Mouse (Mus musculus) liver, embryonic 12.5 days (tissue): ENCODE measurements around the gene Slc38a10. TPM values are rescaled to one million over a fixed set of nuclear protein-coding genes. Genes with fewer than 3 reads are reported as not detected.

ENCODE experiments used
- ATAC-seq: fragments of 200-750 bp; cut with Nextera tagmentation; 2 replicates; pipeline ENCODE4 v1.8.0; 2017; ENCODE audit warnings: moderate number of reproducible peaks, mild to moderate bottlenecking, moderate library complexity
- H3K27ac ChIP-seq: fragments of 300-500 bp; sonication (generic); 2 replicates; pipeline ENCODE4 v1.5.1; 2016; ENCODE audit warnings: mild to moderate bottlenecking
- H3K27me3 ChIP-seq: fragments of 300-500 bp; sonication (generic); replicated peaks from 2 replicates; pipeline ENCODE4 v1.6.1; 2016; ENCODE audit warnings: mild to moderate bottlenecking, moderate library complexity
- H3K36me3 ChIP-seq: fragments of 300-500 bp; sonication (generic); 2 replicates; pipeline ENCODE4 v1.6.1; 2016; ENCODE audit warnings: mild to moderate bottlenecking, moderate library complexity
- H3K4me1 ChIP-seq: fragments of 300-500 bp; sonication (generic); 2 replicates; pipeline ENCODE4 v1.6.1; 2016
- H3K4me2 ChIP-seq: fragments of 300-500 bp; sonication (generic); 2 replicates; pipeline ENCODE4 v1.6.1; 2016; ENCODE audit warnings: mild to moderate bottlenecking, moderate library complexity
- H3K4me3 ChIP-seq: fragments of 300-500 bp; sonication (generic); 2 replicates; pipeline ENCODE4 v1.5.1; 2016; ENCODE audit warnings: mild to moderate bottlenecking, moderate library complexity
- H3K9ac ChIP-seq: fragments of 300-500 bp; sonication (generic); 2 replicates; pipeline ENCODE4 v1.6.1; 2016; ENCODE audit warnings: mild to moderate bottlenecking, moderate library complexity
- H3K9me3 ChIP-seq: fragments of 300-500 bp; sonication (generic); replicated peaks from 2 replicates; pipeline ENCODE4 v1.6.1; 2016; ENCODE audit warnings: mild to moderate bottlenecking, moderate library complexity
- whole genome bisulfite sequencing: fragments of 180-500 bp; shearing (Covaris S2); methylation state at CpG from one replicate; pipeline ENCODE4 v1.1.7; 2016; ENCODE audit not compliant: insufficient replicate concordance; 5-methylcytosine and 5-hydroxymethylcytosine counted together
- polyA plus RNA-seq: library from polyadenylated mRNA; unstranded; fragments of >200 nt; fragmentation: Nextera tagmentation; extraction: Ambion mirVana; gene quantifications from 2 replicates; pipeline ENCODE4 v1.2.1, GENCODE M21; 2016

Gene Slc38a10
- polyA plus RNA-seq, 1 experiment from 2014 or later, result 55.2 TPM

DNA sequence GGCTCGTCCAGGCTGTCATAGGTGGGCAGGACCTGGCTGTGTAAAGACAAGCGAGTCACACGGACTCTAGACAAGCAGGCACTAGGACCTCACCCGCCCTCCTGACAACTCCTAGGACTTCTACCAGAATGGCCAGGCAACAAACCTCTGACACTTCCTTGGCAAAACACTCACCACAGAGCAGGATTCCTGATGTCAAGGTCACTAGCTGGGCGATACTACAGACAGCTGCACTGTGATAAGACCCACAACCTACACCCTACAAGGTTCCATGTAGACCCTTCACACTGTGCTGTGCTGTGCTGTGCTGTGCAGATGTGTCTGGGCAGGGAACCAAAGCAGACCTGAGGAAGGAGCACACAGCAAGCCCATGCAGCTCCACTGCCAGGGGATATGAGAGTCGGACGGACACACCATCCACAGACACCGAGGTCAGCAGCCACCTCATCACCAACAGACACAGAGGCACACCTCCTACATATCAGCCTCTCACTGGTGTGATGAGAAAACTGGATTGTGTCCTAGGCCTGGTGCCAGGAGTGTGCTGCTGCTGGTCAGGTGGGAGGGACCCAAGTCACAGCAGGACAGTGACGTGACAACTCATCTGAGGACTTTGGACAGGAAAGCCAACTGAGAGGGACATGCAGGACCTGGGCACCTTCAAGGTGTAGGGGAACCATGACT is 16.2 kb downstream of the Slc38a10 start:
- Histone ChIP-seq H3K27ac (no peak overlapping the region), H3K4me2 (no peak overlapping the region), H3K4me1 (peaks cover 58% of the 10 kb centered on the region), H3K36me3 (peaks cover 87% of the 10 kb centered on the region), H3K9ac (0 out of 2 replicates have a peak overlapping the region, but pooled peaks have one; percentile 23), H3K27me3 (no peaks in the 10 kb centered on the region), H3K4me3 (no peak overlapping the region), H3K9me3 (no peaks in the 10 kb centered on the region)
- no peak for ATAC-seq
- WGBS, result 73% methylated on average over 9 of the region's 9 CpGs

DNA sequence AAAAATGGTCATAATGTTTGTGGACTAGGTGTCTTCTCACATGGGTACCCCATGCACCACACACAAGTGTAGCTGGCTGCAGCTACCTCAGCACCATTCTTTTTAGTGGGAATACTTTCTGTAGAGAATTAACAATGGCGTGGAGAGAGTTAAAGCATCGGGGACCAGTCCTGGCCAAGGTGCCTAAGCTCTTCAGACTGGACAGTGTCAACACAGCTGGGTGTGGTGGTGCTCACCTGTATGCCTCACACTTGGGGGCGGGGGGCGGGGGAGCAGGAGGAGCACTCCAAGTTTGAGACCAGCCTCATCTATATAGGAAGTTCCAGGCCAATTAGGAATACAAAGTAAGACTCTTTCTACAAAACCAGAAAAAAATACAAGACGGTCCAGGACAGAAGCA is 17.0 kb downstream of the Slc38a10 start:
- ATAC-seq, result no peak
- Histone ChIP-seq H3K4me1 (peaks cover 50% of the 10 kb centered on the region), H3K9ac (no peak overlapping the region), H3K27ac (no peak overlapping the region), H3K4me3 (no peak overlapping the region), H3K36me3 (peaks cover 89% of the 10 kb centered on the region), H3K27me3 (no peaks in the 10 kb centered on the region), H3K4me2 (no peak overlapping the region), H3K9me3 (no peaks in the 10 kb centered on the region)
- 82% methylated on average over 5 of the region's 5 CpGs for WGBS

DNA sequence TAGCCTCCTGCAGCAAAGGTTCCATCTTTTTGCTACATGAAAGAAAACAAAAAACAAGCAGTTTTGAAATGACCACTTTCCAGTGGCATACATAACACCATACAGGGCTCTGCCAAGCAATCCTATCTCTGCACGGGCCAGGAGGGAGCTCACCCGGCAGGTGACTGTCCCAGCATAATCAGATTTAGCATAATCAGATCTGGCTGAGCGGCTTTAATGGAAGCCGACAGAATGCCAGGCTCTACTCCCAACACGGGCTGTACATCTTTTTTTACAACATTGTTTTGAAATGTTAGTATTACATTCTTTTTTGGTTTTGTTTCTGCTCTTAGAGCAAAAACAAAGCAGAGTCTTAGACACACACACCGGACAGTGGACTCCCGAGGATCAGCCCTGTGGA is 21.9 kb downstream of the Slc38a10 start:
- no peak overlapping the region for H3K9ac ChIP-seq
- no peak overlapping the region for H3K4me2 ChIP-seq
- H3K36me3 ChIP-seq, result peaks cover 95% of the 10 kb centered on the region
- no peak overlapping the region for H3K27ac ChIP-seq
- no peaks in the 10 kb centered on the region for H3K27me3 ChIP-seq
- 0 out of 2 replicates have a peak, but pooled peaks cover 3% of the 10 kb centered on the region for H3K4me1 ChIP-seq
- WGBS, result 82% methylated on average over 7 of the region's 7 CpGs
- ATAC-seq, result no peak
- H3K4me3 ChIP-seq, result no peak overlapping the region
- no peaks in the 10 kb centered on the region for H3K9me3 ChIP-seq

DNA sequence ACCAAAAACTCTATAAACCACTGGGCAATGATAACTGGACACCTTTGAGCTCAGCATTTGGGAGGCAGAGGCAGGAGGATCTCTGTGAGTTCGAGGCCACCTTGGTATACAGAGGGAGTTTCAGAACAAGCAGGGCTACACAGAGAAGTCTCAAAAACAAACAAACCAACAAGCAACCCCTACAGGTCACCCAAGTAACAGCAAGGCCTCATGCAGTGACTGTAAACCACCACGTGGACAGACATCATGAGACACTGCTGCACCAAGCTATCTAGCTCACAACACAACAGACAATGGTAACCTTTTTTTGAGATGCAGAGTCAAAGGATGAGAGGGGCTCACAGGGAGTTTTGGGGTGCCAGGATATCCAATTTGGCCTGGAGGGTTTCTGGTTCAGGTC is 24.3 kb downstream of the Slc38a10 start:
- Histone ChIP-seq H3K4me3 (no peak overlapping the region), H3K9ac (no peak overlapping the region), H3K36me3 (peaks cover 96% of the 10 kb centered on the region), H3K9me3 (no peaks in the 10 kb centered on the region), H3K4me1 (no peaks in the 10 kb centered on the region), H3K27me3 (no peaks in the 10 kb centered on the region), H3K4me2 (no peak overlapping the region), H3K27ac (no peak overlapping the region)
- no peak for ATAC-seq
- WGBS, result 65% methylated on average over 2 of the region's 2 CpGs

DNA sequence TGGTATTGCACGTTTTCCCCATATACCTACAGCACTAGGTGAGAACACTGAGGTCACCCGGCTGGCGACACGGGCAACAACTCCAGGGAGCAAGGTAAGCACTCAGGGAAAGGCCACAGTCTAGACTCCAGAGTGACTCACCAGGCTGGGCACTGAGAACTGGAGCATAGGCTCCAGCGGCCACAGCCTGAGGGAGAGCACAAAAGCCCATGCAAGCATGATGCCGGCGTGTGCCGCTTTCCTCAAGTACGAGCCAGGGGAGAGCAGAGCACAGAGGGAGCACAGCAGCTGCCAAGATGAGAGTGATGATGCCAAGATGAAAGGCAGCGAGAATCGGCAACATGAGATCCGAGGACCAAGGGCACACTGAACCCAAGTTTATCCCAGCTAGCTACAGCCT is 29.0 kb downstream of the Slc38a10 start:
- Histone ChIP-seq H3K36me3 (peaks cover 97% of the 10 kb centered on the region), H3K27ac (no peak overlapping the region), H3K27me3 (no peaks in the 10 kb centered on the region), H3K9me3 (no peaks in the 10 kb centered on the region), H3K4me2 (no peak overlapping the region), H3K9ac (no peak overlapping the region), H3K4me1 (peaks cover 7% of the 10 kb centered on the region), H3K4me3 (no peak overlapping the region)
- WGBS, result 85% methylated on average over 12 of the region's 12 CpGs
- no peak for ATAC-seq

DNA sequence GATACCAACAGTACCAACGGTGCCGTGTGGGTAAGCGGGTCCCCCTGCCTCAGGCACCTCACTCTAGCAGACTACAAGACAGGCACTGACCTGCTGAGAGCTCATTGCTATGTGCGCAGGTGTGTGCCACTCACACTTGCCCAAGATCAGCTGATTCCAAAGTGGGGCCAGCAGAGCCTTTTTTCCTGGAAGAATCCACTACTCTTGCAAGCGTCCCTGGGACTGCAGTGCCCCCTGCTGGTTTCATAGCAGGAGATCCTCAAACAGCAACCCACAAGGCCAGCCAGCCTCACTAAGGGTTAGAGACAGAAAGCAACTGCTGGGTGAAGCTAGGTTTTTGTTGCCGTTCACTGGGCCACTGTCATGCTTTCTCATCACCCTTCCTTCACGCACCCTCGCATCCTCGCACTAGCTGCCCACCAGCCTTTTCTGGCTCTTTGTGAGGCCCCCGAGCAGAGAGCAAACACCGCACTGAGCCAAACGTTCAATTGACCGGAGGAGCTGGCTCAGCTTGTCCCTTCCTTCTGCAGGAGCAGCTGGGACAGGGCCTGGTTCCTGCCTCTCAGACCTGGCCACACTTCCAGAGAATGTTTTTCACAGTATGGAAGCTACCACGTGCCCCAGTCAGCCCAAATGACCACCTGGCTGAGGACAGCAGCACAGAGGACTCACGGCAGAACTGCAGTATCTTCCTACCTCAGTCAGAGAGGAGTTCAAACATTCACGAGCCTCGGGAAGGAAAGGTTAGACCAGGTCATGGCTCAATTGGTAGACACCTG is 30.3 kb downstream of the Slc38a10 start:
- no peak overlapping the region for H3K9ac ChIP-seq
- no peak overlapping the region for H3K27ac ChIP-seq
- no peaks in the 10 kb centered on the region for H3K9me3 ChIP-seq
- no peak overlapping the region for H3K4me3 ChIP-seq
- H3K4me2 ChIP-seq, result no peak overlapping the region
- H3K4me1 ChIP-seq, result peaks cover 7% of the 10 kb centered on the region
- ATAC-seq, result no peak
- peaks cover 98% of the 10 kb centered on the region for H3K36me3 ChIP-seq
- no peaks in the 10 kb centered on the region for H3K27me3 ChIP-seq
- WGBS, result 79% methylated on average over 17 of the region's 17 CpGs

DNA sequence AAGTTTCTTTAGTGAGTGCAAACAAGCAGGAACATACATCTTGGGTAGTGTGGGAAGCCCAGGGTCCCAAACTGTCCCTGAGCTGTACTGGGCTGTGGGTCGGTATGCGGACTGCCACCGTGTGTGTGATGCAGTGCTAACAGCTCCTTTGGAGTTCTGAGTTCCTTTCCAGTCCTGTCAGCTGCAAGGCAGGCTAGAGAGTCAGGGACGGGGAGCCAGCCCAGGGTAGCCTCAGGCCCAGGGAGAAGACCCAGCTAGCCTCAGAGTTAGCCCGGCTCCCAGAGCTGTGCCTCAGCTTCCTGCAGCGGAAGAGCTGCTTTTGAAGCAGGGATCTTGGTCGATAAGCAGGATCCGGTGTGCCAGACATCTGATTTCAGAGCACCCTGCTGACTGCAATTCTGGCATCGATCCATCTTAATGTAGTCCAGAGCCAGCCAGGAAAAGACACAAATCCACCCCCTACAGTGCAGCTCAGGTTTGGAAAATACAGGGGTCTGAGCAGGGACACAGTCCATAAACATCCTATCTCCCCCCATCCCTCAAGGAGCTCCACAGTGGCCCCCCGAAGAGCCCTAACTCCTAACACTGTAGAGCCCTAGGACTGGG is 31.1 kb downstream of the Slc38a10 start:
- Histone ChIP-seq H3K36me3 (peaks cover 99% of the 10 kb centered on the region), H3K4me2 (no peak overlapping the region), H3K27ac (no peak overlapping the region), H3K4me1 (peaks cover 7% of the 10 kb centered on the region), H3K9ac (no peak overlapping the region), H3K27me3 (no peaks in the 10 kb centered on the region), H3K4me3 (no peak overlapping the region), H3K9me3 (no peaks in the 10 kb centered on the region)
- 89% methylated on average over 10 of the region's 10 CpGs for WGBS
- no peak for ATAC-seq

DNA sequence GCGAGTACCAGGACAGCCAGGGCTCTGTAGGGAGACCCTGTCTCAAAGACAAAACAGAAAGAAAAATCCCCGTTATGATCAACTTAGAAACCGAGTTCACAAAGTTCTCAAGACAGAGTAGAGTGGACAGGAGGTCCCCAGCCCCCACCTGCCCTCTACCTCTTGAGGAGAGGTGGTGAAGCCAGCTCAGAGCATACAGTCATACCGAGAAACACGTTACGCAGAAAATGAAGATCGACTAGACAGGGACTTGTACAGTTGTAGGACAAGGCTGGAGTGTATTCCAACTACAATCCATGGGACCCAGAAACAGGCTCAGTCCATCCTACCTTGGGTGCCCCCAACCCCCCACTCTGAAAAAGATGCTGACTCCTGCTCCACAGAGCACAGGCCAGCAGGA is 32.0 kb downstream of the Slc38a10 start:
- no peaks in the 10 kb centered on the region for H3K9me3 ChIP-seq
- H3K4me3 ChIP-seq, result no peak overlapping the region
- H3K4me1 ChIP-seq, result peaks cover 7% of the 10 kb centered on the region
- H3K9ac ChIP-seq, result no peak overlapping the region
- no peaks in the 10 kb centered on the region for H3K27me3 ChIP-seq
- no peak overlapping the region for H3K27ac ChIP-seq
- no peak for ATAC-seq
- WGBS, result 83% methylated on average over 7 of the region's 7 CpGs
- no peak overlapping the region for H3K4me2 ChIP-seq
- H3K36me3 ChIP-seq, result peaks cover 99% of the 10 kb centered on the region

DNA sequence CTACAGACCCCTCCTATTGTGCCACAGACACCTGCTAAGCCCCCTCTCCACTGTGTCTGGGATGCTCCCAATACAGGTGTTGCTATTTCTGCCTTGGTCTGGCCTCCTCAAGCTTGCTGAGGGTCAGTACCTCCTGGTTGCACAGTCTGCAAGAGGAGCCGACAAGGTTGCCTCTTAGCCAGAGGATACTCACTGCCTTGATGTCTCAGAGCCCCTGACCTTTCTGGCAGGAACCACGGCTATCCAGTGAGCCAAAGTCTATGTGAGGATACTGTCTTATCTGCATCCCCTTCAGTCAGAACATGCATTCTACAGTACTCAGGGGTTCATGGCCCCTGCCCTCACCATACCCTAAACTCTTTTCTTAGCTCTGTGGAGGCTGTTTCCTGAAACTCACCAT is 33.5 kb downstream of the Slc38a10 start:
- H3K9me3 ChIP-seq, result no peaks in the 10 kb centered on the region
- no peaks in the 10 kb centered on the region for H3K27me3 ChIP-seq
- H3K27ac ChIP-seq, result no peak overlapping the region
- WGBS, result 83% methylated on average over 2 of the region's 2 CpGs
- no peak for ATAC-seq
- peaks cover 99% of the 10 kb centered on the region for H3K36me3 ChIP-seq
- H3K9ac ChIP-seq, result no peak overlapping the region
- peaks cover 7% of the 10 kb centered on the region for H3K4me1 ChIP-seq
- no peak overlapping the region for H3K4me3 ChIP-seq
- no peak overlapping the region for H3K4me2 ChIP-seq

DNA sequence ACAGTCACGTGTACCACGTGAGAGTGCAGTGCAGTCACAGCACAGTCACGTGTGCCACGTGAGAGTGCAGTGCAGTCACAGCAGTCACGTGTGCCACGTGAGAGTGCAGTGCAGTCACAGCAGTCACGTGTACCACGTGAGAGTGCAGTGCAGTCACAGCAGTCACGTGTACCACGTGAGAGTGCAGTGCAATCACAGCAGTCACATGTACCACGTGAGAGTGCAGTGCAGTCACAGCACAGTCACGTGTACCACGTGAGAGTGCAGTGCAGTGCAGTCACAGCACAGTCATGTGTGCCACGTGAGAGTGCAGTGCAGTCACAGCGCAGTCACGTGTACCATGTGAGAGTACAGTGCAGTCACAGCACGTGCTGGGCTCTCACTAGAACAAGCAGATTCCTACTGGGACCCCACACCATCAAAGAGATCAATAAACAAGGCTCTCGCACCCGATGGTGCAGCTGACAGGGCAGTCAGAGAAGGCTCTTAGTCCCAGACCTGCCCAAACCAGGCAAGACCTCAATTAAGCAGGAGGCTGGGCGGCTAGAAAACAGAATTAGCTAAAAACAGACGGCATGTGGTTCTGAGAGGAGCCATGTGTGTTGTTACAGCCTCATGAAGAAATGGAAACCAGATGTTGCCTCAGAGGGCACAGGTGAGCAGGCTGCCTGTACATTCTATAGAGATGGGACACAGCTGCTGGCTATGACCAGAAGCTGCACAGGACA is 36.5 kb downstream of the Slc38a10 start:
- Histone ChIP-seq H3K4me2 (no peak overlapping the region), H3K4me3 (no peak overlapping the region), H3K27me3 (no peaks in the 10 kb centered on the region), H3K27ac (no peak overlapping the region), H3K36me3 (peaks cover 90% of the 10 kb centered on the region), H3K4me1 (peaks cover 4% of the 10 kb centered on the region), H3K9me3 (no peaks in the 10 kb centered on the region), H3K9ac (no peak overlapping the region)
- WGBS, result 86% methylated on average over 21 of the region's 21 CpGs
- ATAC-seq, result no peak

DNA sequence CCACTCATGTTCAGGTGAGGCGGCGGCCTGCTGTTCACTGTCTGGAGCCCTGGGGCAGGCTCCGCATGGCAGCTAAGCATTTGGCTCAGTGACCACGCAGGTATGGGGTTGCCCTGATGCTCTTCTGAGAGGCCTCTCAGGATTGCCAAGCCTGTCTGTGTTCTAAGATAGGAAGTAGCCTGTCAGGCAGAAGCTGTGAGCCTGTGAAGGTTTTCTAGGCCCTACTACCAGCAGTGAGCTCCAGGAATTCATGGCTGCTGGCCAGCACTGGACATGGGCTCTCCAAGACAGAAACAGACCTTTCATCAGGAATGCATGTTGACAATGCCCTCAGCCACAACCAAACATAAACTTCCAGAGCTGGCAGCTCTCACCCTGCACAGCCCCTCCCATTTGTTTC is 39.0 kb downstream of the Slc38a10 start:
- ATAC-seq, result no peak
- no peak overlapping the region for H3K27ac ChIP-seq
- no peak overlapping the region for H3K9ac ChIP-seq
- H3K4me1 ChIP-seq, result no peaks in the 10 kb centered on the region
- H3K36me3 ChIP-seq, result peaks cover 90% of the 10 kb centered on the region
- WGBS, result 79% methylated on average over 4 of the region's 4 CpGs
- no peak overlapping the region for H3K4me3 ChIP-seq
- H3K9me3 ChIP-seq, result no peaks in the 10 kb centered on the region
- no peaks in the 10 kb centered on the region for H3K27me3 ChIP-seq
- no peak overlapping the region for H3K4me2 ChIP-seq

DNA sequence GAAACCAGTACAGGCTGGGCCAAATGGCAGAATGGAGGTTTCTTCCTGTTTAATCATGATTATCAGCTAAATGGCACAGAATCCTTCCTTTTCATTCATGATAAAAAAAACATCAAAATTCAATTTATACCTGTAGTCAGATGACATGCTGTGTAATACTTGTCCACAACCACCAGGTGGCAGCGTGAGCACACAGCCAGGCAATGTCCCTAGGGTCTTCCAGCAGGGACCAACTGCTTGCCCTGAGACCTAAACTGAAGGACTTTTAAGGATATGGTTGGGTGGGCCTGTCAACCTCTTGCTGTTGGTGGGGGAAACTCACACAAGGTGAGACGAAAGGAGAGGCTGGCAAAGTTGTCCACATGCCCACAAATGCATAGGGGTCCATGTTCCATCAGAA is 40.1 kb downstream of the Slc38a10 start:
- Histone ChIP-seq H3K4me1 (no peaks in the 10 kb centered on the region), H3K9me3 (no peaks in the 10 kb centered on the region), H3K9ac (no peak overlapping the region), H3K27me3 (no peaks in the 10 kb centered on the region), H3K27ac (no peak overlapping the region), H3K4me2 (no peak overlapping the region), H3K36me3 (peaks cover 90% of the 10 kb centered on the region), H3K4me3 (no peak overlapping the region)
- 12% methylated on average over 2 of the region's 2 CpGs for WGBS
- no peak for ATAC-seq
